Mouse (Mus musculus): Measurements from ENCODE around the gene Gli1. TPM values are rescaled to one million over a fixed set of nuclear protein-coding genes. Genes with fewer than 3 reads are reported as not detected.

Gene Gli1
- polyA plus RNA-seq, 1 experiment from 2014 or later, result not detected

DNA sequence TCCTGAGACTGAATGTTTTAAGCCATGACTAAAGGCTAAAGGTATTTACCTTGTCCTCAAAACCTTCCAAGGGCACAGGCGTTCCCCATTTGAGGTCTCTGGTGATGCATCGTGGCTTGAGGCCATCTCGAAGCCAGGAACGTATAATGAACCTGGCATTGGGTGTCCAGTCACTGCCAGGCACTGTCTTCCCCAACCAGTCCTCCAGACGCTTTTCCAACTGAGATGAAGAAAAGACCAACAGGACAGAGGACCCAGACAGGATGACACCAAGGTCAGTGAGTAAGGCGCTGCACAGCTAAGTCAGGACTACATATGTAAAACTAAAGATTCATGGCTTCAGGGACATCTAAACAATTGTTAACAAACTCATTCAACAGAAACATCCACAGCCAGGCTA is 41.4 kb downstream of the Gli1 start:
- H3K4me3 ChIP-seq (ENCODE audit: inconsistent target), result no peak overlapping the region
- H3K79me2 ChIP-seq (ENCODE audit: inconsistent target), result peaks cover under 1% of the 10 kb centered on the region; the same call in 1 of the 2 replicates
- WGBS (ENCODE audit: missing documents), result 95% methylated on average over 6 of the region's 6 CpGs

DNA sequence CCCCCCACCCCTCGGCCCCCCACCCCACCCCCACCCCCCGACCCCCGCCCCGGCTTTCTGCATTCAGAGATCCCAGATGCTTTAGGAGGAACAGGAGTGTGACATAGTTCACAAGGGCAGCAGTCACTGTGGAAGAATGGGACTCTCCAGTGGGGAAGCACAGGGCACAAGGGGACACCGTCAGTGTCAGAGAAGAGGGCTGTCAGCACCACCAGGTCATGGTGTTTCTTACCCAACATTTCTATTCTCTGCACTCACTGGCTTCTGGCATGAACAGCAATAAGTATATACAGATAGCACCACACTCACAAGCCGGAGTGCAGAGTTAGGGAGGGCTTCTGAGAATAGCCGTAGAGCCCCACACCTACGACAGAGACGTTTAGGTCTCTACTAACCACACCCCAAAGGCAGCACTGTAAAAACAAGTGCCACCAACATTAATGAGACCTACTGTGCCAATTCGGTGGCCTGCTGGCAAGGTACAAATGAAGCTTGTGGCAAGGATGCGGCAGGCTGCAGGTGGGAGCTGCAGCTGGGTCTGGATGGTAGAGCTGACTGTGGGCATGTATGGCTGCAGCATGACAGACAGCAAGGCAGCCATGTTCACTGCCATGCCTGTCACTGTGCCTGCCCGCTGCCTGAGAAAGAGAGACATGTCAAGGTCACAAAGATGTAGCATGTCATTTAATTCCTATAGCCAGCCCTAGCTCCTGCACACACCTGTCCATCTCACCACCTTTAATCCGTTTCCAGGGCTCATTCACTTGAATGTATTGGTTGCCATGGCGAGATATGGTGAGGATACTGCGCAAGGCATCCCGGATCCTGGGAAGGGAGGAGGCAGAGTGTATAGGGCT is 44.5 kb downstream of the Gli1 start:
- Histone ChIP-seq H3K79me2 (ENCODE audit: inconsistent target) (peaks cover 32% of the 10 kb centered on the region), H3K36me3 (ENCODE audit: inconsistent target) (peaks cover 60% of the 10 kb centered on the region), H3K27ac (no peak overlapping the region), H3K4me3 (ENCODE audit: inconsistent target) (no peak overlapping the region)
- 94% methylated on average over 12 of the region's 16 CpGs for WGBS (ENCODE audit: missing documents)

More for the DNA sequence above, 41.4 kb downstream of the Gli1 start:
- Histone ChIP-seq H3K27ac (no peak overlapping the region), H3K36me3 (ENCODE audit: inconsistent target) (peaks cover 71% of the 10 kb centered on the region)

DNA sequence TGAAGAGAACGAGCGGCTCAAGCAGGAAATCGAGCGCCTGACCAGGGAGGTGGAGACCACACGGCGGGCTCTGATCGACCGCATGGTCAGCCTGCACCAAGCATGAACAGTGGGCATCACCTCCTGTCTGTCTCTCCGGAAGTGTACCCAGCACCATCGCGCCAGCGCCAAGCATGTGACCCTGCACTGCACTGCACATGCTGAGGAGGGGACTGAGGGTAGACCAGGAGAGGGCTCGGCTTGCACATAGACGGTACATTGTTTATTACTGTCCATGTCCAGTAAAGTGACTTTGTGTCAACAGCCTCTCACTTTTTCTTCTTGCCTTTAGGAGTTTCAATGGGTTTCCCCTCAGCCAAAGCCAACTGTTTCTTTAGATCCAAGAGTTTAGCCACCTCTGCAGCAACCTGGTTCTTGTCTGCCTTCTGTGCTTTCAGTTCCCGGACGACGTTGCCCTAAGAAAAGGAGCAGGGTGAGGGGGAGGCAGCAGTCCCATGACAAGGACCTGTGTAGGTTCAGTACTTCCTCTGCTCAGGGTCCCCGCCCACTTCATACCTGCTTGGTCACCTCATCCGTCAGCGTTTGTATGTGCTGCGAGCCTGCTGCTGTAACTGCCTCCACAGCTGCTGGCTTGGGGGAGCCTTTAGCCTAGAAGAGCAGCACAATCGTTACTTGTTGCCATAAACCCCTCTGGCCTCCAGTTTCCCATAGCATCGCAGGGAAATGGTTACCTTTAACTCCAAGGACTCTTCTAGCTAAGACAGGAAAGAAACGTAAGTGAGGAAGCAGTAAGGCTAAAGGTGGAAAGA is 45.6 kb downstream of the Gli1 start:
- Histone ChIP-seq H3K79me2 (ENCODE audit: inconsistent target) (peaks cover 42% of the 10 kb centered on the region), H3K36me3 (ENCODE audit: inconsistent target) (peaks cover 57% of the 10 kb centered on the region), H3K27ac (no peak overlapping the region), H3K4me3 (ENCODE audit: inconsistent target) (no peak overlapping the region)
- 92% methylated on average over 24 of the region's 24 CpGs for WGBS (ENCODE audit: missing documents)

DNA sequence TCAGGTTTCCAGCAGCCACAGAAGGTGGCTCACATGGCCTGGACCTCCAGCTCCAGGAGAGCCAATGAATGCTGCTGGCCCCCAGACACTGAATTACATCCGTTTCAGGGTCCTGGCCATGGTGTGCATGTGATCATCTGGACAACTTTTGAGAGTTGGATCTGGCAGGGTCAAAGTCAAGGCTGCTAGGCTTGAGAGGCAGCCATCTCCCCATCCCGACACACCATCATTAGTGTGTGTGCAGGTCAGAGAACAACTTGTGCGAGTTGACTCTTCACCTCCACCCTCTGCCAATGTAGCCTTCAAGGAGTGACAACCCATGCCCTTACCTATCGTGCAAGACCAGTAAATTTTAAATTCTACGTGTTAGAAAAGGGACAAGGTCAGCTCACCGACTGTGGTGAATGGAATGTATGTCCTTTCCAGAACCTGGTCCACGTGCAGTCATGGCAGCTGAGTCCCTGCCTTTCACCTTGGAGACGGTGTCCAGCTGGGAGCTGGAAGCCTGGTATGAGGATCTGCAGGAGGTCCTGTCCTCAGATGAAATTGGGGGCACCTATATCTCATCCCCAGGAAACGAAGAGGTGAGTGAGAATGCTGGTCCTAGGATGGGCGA is 46.8 kb downstream of the Gli1 start:
- no peak overlapping the region for H3K27ac ChIP-seq
- H3K79me2 ChIP-seq (ENCODE audit: inconsistent target), result peaks cover 48% of the 10 kb centered on the region
- peaks cover 51% of the 10 kb centered on the region for H3K36me3 ChIP-seq (ENCODE audit: inconsistent target)
- WGBS (ENCODE audit: missing documents), result 95% methylated on average over 10 of the region's 10 CpGs
- no peak overlapping the region for H3K4me3 ChIP-seq (ENCODE audit: inconsistent target)

DNA sequence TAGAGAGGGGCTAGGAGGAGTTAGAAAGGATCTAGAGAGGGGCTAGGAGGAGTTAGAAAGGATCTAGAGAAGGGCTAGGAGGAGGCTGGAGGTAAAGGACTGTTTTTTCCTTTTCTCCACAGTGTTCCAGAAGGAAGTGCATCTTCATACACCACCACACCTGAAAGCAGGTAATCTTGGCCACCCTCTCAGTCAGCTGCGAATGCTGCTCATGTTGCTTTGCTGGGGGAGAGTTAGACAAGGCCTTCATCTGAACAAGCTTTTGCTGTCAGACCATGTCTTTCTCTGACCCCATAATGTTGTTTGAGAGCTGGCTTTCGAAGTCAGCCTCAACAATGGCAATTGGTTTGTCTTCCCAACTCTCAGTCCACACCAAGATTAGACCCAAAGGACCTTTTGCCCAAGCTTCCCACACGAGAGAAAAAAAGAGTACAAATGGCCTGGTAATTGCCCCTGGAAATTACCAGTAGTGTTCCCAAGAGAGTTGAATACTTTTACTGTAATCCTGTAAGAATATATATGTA is 48.1 kb downstream of the Gli1 start:
- Histone ChIP-seq H3K4me3 (ENCODE audit: inconsistent target) (no peak overlapping the region), H3K27ac (0 out of 2 replicates have a peak overlapping the region, but pooled peaks have one; percentile 97), H3K36me3 (ENCODE audit: inconsistent target) (peaks cover 42% of the 10 kb centered on the region), H3K79me2 (ENCODE audit: inconsistent target) (peaks cover 48% of the 10 kb centered on the region)
- 86% methylated on average over 3 of the region's 3 CpGs for WGBS (ENCODE audit: missing documents)

DNA sequence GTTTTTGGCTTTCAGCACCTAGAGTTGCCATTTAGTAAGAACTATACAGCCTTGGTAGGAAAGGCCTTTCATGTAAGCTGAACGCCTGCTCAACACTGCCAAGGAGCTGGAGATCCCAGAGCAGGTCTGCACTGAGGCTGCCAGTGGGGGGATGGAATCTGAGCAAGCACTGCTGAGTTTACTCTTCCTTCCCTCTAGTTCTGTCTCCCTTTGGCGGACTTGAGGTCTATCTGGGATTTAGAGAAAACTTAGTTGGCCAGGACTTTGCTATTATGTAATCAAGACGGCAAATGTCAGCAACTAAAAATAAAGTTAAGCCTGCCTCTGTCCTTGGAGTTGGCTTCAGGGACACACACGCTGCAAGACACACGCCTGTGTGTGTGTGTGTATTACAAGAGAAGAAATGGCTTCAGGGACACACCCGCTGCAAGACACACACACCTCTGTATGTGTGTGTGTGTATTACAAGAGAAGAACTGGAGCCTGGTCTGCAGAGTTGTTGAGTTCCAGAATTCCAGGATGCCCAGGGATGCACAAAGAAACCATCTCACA is 48.7 kb downstream of the Gli1 start:
- peak overlapping the region; percentile 97 for H3K27ac ChIP-seq
- 47% methylated on average over 6 of the region's 6 CpGs for WGBS (ENCODE audit: missing documents)
- H3K4me3 ChIP-seq (ENCODE audit: inconsistent target), result peak overlapping the region; percentile 94
- H3K79me2 ChIP-seq (ENCODE audit: inconsistent target), result peaks cover 49% of the 10 kb centered on the region
- H3K36me3 ChIP-seq (ENCODE audit: inconsistent target), result peaks cover 42% of the 10 kb centered on the region

DNA sequence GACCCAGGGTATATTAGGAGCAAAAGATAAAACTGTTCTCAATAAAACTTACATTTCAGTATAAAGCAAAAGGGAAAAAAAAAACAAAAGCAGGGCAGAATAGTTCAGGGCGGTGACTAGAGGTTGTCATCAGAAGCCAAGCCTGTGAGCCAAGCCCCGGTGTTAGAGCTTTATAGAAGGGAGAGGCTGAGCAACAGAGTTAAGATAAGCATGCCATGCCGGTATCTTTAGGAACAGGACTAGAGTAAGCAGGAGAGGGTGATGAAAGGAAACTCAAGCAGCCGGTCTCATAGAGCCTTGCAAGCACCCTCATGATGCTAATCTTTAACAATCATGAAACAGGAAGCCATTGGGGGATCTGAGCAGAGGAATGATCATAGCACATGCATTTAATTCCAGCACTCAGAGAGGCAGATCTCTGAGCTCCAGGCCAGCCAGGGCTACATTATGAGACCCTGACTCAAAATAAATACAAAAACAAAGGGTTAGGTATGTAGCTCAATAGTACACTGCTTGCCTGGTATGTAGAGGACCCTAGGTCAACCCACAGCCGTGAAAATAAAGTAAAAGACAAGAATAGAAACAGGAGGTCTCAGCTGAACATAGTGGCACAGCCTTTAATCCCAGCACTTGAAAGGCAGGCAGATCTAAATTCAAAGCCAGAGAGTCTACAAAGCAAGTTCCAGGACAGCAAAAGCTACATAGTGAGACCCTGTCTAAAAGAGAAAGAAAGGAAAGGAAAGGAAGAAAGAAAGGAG is 49.7 kb downstream of the Gli1 start:
- H3K4me3 ChIP-seq (ENCODE audit: inconsistent target), result peak overlapping the region; percentile 94
- peaks cover 59% of the 10 kb centered on the region for H3K79me2 ChIP-seq (ENCODE audit: inconsistent target)
- WGBS (ENCODE audit: missing documents), result 15% methylated on average over 5 of the region's 5 CpGs
- peak overlapping the region; percentile 97 for H3K27ac ChIP-seq
- peaks cover 37% of the 10 kb centered on the region for H3K36me3 ChIP-seq (ENCODE audit: inconsistent target)

- Histone ChIP-seq H3K27ac (peak overlapping the region; percentile 97), H3K4me3 (ENCODE audit: inconsistent target) (peak overlapping the region; percentile 94), H3K79me2 (ENCODE audit: inconsistent target) (peaks cover 67% of the 10 kb centered on the region), H3K36me3 (ENCODE audit: inconsistent target) (peaks cover 37% of the 10 kb centered on the region)
- 4% methylated on average over 19 of the region's 19 CpGs for WGBS (ENCODE audit: missing documents)
These were observed 50.6 kb downstream of the Gli1 start for GRCm38 (mm10) chr10:127290930-127291880.

- peaks cover 75% of the 10 kb centered on the region for H3K79me2 ChIP-seq (ENCODE audit: inconsistent target)
- WGBS (ENCODE audit: missing documents), result 2% methylated on average over 45 of the region's 47 CpGs
- peak overlapping the region; percentile 99 for H3K27ac ChIP-seq
- H3K4me3 ChIP-seq (ENCODE audit: inconsistent target), result peak overlapping the region; percentile 94
- H3K36me3 ChIP-seq (ENCODE audit: inconsistent target), result peaks cover 31% of the 10 kb centered on the region
These were observed 51.4 kb downstream of the Gli1 start for GRCm38 (mm10) chr10:127290307-127290929.

DNA sequence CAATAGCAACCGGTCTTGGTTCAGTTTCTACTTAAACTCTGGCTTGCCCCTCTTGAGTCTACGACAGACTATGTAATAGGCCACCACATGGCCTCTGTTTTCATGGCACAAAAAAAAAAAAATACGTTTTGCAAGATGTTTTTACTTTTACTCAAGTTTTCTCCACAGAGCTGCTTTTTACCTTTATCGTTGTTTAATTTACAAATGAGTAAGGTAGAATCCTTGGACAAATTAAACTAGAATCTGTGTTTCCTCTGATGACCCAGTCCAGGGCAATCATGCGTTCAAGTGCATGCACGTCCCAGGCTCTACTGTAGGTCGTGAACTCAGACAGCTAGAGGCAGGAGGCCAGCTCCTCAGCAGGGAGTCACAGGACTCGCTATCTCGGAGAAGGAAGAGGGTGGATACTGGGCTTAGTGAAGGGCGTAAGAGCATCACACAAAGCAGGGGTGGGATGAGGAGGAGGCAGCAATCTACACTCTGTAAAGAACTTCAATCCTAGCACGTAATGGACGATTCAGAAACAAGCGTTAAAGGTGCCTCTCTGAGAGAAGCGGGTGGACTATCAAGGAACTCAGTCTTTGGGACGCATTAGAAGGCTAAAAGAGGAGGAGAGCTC is 52.1 kb downstream of the Gli1 start:
- H3K36me3 ChIP-seq (ENCODE audit: inconsistent target), result peaks cover 28% of the 10 kb centered on the region; the same call in 1 of the 2 replicates
- peaks cover 76% of the 10 kb centered on the region for H3K79me2 ChIP-seq (ENCODE audit: inconsistent target)
- WGBS (ENCODE audit: missing documents), result 2% methylated on average over 15 of the region's 15 CpGs
- H3K27ac ChIP-seq, result peak overlapping the region; percentile 99
- H3K4me3 ChIP-seq (ENCODE audit: inconsistent target), result peak overlapping the region; percentile 27

DNA sequence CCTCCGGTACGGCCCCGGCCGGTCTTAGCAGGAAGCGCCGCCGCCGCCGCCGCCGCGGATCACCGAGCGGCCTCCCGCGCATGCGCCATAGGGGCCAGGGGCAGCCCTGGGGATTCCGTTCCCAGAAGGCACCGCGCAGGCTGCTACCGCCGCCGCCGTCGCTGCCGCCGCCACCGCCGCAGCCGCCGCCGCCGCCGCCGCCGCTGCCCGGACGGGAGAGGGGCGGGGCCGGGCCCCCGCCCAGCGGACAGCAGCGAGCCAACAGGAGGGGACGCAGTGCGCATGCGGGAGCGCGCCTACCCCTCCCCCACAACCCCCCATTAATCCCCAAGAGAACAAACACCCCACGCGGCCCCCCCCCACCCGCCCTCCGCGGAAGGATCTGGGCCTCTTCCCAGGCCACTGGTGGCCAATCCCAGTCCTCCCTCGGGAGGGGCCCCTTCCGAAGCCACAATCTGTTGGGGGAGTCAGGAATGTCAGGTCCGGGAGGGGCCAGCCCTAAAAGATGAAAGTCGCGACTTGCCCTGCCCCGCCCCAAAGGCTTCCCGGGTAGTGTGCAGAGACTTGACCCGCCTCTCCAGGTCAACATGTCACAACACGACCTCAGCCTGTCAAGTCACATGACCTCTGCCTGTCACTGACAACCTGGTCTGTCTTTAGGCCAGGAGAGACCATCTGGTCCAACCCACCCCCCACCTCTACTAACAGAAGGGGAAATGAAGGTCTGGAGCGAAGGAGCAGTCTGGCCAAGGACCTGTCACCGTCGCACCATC is 52.8 kb downstream of the Gli1 start, which contains the start of gene Mbd6:
Gene Mbd6 (minus strand): TSS at position 219 of the 773 bp plus-strand sequence.
- H3K36me3 ChIP-seq (ENCODE audit: inconsistent target), result peaks cover 28% of the 10 kb centered on the region; the same call in 1 of the 2 replicates
- H3K79me2 ChIP-seq (ENCODE audit: inconsistent target), result peaks cover 76% of the 10 kb centered on the region
- peak within 1 kb of the TSS; percentile 99 for H3K27ac ChIP-seq
- H3K4me3 ChIP-seq (ENCODE audit: inconsistent target), result peak within 1 kb of the TSS; percentile 82
- 2% methylated on average over 42 of the region's 65 CpGs for WGBS (ENCODE audit: missing documents)

All from macrophage (primary cell).